Mouse (Mus musculus): ENCODE measurements at regions not wholly inside any gene's neighbourhood (a gene's known extent, or its start where the extent isn't known, plus 50 kb on each side); places are given as distances from the start of the nearest gene placed in this dataset.

GRCm38 (mm10) chr6:32644016-32644415, 56.0 kb upstream of the Plxna4 start:
- no peaks in the 10 kb centered on the region for H3K9me3 ChIP-seq (ENCODE audit: control insufficient read depth, low read length)
- DNase-seq (ENCODE audit: low spot score): no peak

GRCm38 (mm10) chr6:32638843-32639242, 50.9 kb upstream of the Plxna4 start:
- Histone ChIP-seq H3K9ac (ENCODE audit: low read depth, low read length) (no peak overlapping the region), H3K4me1 (replicated peaks; ENCODE audit: control insufficient read depth, insufficient read depth, low read length) (no peaks in the 10 kb centered on the region), H3K4me2 (replicated peaks; ENCODE audit: low read depth, low read length) (no peak overlapping the region), H3K27ac (ENCODE audit: low read depth, low read length) (no peak overlapping the region), H3K27me3 (ENCODE audit: control insufficient read depth, insufficient read depth, low read length) (no peaks in the 10 kb centered on the region), H3K9me3 (ENCODE audit: control insufficient read depth, low read length) (no peaks in the 10 kb centered on the region), H3K36me3 (ENCODE audit: control insufficient read depth, insufficient read depth, low read length) (no peaks in the 10 kb centered on the region), H3K4me3 (ENCODE audit: low read depth, low read length) (no peak overlapping the region)
- DNase-seq (ENCODE audit: low spot score) (no peak), ATAC-seq (ENCODE audit: low FRiP score) (no peak)
- 91% methylated on average over 13 of the region's 13 CpGs for WGBS

More at GRCm38 (mm10) chr6:32644016-32644415, 56.0 kb upstream of the Plxna4 start:
- no peak overlapping the region for H3K9ac ChIP-seq (ENCODE audit: low read depth, low read length)
- H3K4me1 ChIP-seq (replicated peaks; ENCODE audit: control insufficient read depth, insufficient read depth, low read length): no peaks in the 10 kb centered on the region
- H3K4me3 ChIP-seq (ENCODE audit: low read depth, low read length): no peak overlapping the region
- H3K27me3 ChIP-seq (ENCODE audit: control insufficient read depth, insufficient read depth, low read length): no peaks in the 10 kb centered on the region
- 88% methylated on average over 2 of the region's 2 CpGs for WGBS
- no peak overlapping the region for H3K4me2 ChIP-seq (replicated peaks; ENCODE audit: low read depth, low read length)
- no peak for ATAC-seq (ENCODE audit: low FRiP score)
- H3K27ac ChIP-seq (ENCODE audit: low read depth, low read length): no peak overlapping the region
- H3K36me3 ChIP-seq (ENCODE audit: control insufficient read depth, insufficient read depth, low read length): no peaks in the 10 kb centered on the region
